Mouse (Mus musculus): ENCODE measurements around the gene Edem2.
"Not testable (repeated sequence)": the region's sequence is repeated elsewhere in the genome, so short reads cannot be mapped to it uniquely, and the experiment has no call there.

Edem2 gene

GRCm38 (mm10) chr2:155735080-155735479, 5.8 kb upstream of the Edem2 start:
- no peak for DNase-seq

DNA sequence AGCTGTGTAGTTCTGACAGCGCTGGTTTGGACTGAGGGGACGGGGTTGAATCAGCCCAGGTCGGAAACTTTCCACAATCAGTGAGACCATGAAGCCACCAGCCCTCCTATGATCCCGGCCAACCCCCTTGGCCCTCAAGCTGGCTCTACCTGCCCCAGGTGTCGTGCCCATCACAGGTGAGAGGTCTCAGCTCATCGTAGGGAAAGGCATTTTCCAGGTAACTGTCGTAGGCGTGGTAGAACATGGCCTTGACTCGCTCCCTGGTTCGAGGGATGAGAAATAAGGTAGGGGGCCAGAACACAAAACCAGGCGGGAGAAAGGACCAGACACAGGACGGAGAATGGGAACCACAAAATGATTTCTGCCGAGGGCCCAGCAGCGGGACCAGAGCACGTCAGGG, 533 bp downstream of the Edem2 start:
- DNase-seq = no peak

DNA sequence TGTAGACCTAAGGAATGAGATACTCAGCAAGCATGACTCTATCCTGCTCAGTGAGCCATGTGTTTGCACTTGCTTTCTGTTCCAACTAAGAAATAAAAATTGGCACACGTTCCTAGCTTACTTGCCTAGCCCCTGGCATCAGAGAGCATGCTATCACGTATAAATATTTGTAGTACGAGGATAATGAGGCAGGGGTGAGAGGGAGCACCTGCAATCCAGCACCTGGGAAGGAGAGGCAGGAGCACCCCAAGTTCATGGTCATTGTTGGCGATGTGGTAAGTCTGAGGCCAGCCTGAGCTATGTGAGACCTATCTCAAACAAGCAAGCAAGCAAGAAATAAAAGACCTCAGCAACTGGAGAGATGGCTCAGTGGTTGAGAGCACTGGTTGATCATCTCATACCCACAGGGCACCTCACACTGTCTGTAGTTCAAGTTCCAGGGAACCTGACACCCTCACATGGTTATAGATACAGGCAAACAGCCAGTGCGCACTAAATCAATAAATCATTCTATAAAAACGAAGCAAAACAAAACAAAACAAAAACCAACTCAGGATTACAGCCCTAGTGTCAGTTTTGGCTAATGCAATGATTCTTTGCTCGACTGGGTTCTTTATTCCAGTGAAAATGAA, 1.4 kb downstream of the Edem2 start:
- DNase-seq = no peak

- DNase-seq = no peak
Measured at GRCm38 (mm10) chr2:155726302-155726701, 3.0 kb downstream of the Edem2 start.

DNA sequence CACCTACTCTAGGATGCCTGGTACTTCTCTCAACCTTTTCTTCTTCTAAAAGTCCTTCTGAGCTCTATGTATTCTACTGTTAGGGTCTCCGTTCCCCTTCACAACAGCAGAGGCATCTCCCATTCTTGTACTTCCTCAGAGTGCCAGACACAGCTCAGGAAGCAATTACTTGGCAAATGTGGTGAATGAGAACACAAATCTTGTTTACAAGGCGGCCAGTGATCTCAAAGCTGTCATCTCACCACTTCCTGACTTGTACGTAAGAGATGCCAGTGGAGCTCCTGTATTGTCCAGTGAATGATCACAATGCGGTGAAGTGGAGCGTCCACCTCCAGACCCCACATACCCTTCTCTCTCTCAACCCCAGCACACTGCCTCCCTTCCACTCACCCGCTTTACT, 4.7 kb downstream of the Edem2 start:
- no peak for DNase-seq

GRCm38 (mm10) chr2:155724036-155724435, 5.2 kb downstream of the Edem2 start:
- no peak for DNase-seq

GRCm38 (mm10) chr2:155720585-155720984, 8.7 kb downstream of the Edem2 start:
- no peak for DNase-seq

- no peak for DNase-seq
Measured at GRCm38 (mm10) chr2:155717082-155717990, 11.9 kb downstream of the Edem2 start.

DNA sequence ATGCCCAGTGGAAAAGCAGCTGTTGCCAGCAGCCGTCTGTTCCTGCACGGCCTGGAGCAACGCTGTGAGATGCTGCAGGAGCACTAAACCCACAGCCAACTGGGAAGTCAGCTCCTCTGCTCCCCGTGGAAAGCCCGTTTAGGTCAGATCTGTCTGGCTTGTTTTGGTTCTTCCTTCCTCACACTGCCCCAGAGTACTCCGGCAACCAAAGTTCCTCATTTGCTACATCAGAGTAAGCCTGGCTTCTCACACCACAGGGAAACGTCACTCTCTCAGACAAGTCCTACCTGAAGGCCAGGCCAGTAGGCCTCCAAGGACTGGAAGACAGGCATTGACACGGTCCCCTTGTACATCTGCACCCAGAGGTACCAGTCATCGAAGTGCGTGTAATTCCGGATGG, 18.7 kb downstream of the Edem2 start:
- DNase-seq = no peak

GRCm38 (mm10) chr2:155707251-155707650, 22.0 kb downstream of the Edem2 start:
- no peak for DNase-seq

GRCm38 (mm10) chr2:155703630-155704029, 25.6 kb downstream of the Edem2 start:
- peak; percentile 61 for DNase-seq

GRCm38 (mm10) chr2:155701399-155701919, 27.8 kb downstream of the Edem2 start:
- DNase-seq = no peak

DNA sequence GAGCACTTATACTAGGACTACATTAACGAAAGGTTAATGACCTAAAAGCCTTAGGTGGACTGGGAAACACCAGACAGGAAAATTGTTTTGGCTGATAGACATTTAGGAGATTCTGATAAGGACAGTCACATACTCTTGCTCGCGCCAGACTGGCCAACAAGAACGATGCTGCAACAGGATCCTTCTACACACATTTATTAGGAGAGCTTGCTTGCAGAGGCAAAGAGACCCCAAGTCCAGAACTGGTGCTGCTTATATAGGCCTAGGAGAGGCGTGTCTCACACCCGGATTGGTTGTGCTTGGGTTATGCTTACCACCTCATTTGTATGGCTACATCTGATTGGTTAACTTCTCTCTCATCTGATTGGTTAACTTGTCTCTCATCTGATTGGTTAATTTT, 30.8 kb downstream of the Edem2 start:
- not testable (repeated sequence) for DNase-seq

- DNase-seq = no peak
Measured at GRCm38 (mm10) chr2:155696851-155697250, 32.4 kb downstream of the Edem2 start.

DNA sequence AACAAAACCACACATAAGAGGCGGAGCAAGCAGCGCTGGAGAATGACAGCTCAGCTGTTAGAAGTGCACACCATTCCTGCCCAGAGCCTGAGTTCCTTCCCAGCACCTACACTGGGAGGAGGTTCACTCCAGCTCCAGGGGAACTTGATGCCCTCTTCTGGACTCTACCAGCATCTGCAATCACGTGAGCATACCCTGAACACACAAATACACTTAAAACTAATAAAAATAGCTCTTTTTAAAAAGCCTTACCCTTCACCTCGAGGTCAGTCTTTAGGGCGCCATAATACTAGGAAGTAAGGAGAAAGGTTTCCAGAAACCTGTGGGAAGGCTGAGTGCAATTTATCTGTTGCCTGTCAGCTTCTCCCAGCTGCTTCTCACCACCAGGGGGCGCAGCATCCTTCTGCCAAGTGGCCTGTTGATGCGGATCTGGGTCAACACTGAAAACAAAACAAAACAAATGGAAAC, 33.1 kb downstream of the Edem2 start:
- peak; percentile 85 for DNase-seq

DNA sequence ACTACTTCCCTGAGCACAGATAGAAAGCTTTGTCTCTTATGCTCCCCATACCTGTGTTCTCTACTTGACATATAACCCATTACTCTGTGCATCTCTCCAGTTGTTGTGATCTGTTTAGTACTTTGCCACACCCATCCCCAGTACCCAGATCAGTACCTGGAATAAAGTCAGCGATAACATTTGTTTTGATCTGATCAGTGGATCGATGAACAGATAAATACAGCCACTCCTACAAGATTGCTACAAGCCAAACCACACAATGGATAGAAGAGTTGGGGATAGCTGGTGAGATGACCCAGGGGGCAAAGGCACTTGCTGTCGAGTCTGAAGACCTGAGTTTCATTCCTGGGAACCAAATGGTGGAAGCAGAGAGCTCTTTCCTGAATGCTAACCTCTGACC, 34.0 kb downstream of the Edem2 start:
- no peak for DNase-seq

GRCm38 (mm10) chr2:155694564-155694963, 34.7 kb downstream of the Edem2 start:
- DNase-seq = no peak

- no peak for DNase-seq
Measured at GRCm38 (mm10) chr2:155693136-155693535, 36.1 kb downstream of the Edem2 start.

GRCm38 (mm10) chr2:155691723-155692493, 37.4 kb downstream of the Edem2 start, which contains the start of gene Trpc4ap:
Trpc4ap (minus strand) TSS chr2:155692384.
- DNase-seq = peak; percentile 95

- DNase-seq = no peak
Measured at GRCm38 (mm10) chr2:155691336-155691722, 37.9 kb downstream of the Edem2 start.

- DNase-seq = no peak
Measured at GRCm38 (mm10) chr2:155689211-155689610, 40.1 kb downstream of the Edem2 start.

GRCm38 (mm10) chr2:155687746-155688145, 41.5 kb downstream of the Edem2 start:
- DNase-seq = no peak

DNA sequence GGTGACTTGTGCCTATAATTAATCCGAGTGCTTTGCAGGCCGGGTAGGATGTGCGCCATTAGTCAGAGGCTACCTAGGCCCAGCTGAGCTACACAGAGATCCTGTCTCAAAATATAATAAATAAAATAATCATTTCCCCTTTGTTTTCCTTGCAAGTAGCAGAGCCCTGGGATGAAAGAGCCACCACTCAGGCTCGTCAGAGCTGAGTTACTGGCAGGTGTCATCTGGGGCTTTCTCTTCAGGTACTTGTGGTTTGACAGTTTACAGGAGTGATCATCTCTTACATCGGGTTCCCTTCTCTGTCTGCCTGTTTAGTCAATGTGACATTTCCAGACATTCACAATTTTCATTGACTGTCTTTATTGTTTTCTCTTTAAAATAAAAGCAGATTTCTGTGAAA, 42.7 kb downstream of the Edem2 start:
- no peak for DNase-seq
